Mouse (Mus musculus): Measurements from ENCODE around the gene Cblc.

GRCm38 (mm10) chr7:19796697-19797588 lies at the start of gene Cblc:
- TF ChIP-seq GATA1 (IDR thresholded peaks at IDR 0.05; ENCODE audit: borderline replicate concordance, low read length) (no peak), FLI1 (IDR thresholded peaks at IDR 0.05; ENCODE audit: low read length) (no peak)

Data from megakaryocyte, embryonic 14.5 days (primary cell).